1 mouse cellular context compared by ENCODE assay signal in genomic region chr4:132798028-132798427, GRCm38 (mm10).
TF ChIP-seq lines count a peak whose summit lies in the region.

No protein-coding gene starts in this region.

TF ChIP-seq in MEL, 35 proteins besides CTCF, POLR2A, EP300 and RAD21:
- peak; percentile 91 for TF ChIP-seq ZNF384 (IDR thresholded peaks at IDR 0.05; ENCODE audit: low read depth, low read length)
- 0 out of 2 replicates have a peak, but pooled peaks have one; percentile 24 for TF ChIP-seq MYC (IDR thresholded peaks at IDR 0.05; ENCODE audit: low read depth, low read length)
- 0 out of 2 replicates have a peak, but pooled peaks have one; percentile 24 for TF ChIP-seq SIN3A (IDR thresholded peaks at IDR 0.05; ENCODE audit: low read length)
- no peak for TF ChIP-seq NRF1 (IDR thresholded peaks at IDR 0.05; ENCODE audit: insufficient read depth, low read depth, low read length, poor library complexity, severe bottlenecking)
